Mouse (Mus musculus) left cerebral cortex, adult 11 months (tissue): ENCODE measurements at regions not wholly inside any gene's neighbourhood (a gene's known extent, or its start where the extent isn't known, plus 50 kb on each side); places are given as distances from the start of the nearest gene placed in this dataset.
A peak's percentile ranks its signal among the peaks of the same experiment; 100 is the strongest.

Experiments
- DNase-seq: peaks from one replicate; pipeline ENCODE4 v3.0.0; 2022; ENCODE audit warnings: low spot score

DNA sequence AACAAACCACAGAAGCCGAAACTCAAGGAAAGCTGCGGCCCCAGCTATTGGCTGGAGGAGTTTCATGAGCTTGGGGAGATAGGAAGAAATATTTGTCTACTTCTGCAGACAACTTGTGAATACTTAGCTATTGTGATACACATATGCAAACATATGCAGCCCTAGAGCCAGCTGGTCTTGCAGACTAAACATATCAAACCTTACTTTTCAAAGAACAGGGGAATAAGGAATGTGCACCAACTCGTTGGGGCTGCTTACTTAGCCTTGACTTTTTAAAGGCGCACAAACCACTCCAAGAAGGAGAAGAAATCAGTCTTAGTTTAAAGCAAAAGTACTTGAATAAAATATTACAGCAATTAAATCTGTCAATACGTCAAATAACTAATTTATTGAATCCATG is 106.8 kb upstream of the Lpar1 start:
- DNase-seq = no peak

DNA sequence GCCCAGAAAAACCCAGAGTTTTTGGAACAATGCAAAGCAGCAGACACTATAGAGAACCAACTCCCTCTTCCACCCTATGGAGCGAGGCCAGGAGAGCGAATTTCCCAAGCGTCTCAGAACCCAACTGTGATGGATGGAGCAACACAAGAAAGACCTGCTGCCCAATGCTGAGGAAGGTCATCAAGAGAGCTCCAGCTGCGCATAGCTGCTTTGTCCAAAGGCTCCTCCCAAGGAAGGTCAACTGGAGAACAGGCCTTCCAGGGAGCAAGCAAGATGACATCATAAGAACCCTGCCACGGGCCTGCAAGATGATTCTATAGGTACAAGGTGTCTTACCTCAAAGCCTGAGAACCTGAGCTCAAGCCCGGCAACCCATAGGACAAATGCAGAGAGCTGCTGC is 104.5 kb upstream of the Lpar1 start:
- no peak for DNase-seq

DNA sequence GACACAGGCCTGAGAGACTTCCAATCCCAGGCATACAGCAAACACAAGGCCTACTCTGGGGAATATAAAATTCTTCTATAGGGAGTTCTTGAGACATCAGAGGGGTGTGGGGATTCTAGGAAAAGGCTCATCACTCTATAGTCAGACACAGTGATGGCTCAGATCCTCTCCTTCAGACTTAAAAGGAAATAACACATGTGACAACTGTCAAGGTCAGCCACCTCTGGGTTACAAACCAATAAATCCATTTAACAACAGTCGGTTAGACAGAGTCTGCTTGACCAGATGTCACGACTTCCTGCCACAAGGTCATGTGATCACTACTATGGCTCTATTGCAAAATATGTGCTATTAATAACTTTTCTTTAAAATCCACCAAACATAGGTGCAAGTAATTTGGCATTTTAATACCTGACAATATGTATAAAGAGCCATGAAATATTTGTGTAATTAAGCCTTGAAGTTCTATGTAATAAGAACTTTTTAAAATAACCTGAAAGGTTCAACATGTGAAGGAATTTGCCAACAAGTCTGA is 94.1 kb upstream of the Lpar1 start:
- DNase-seq = no peak

DNA sequence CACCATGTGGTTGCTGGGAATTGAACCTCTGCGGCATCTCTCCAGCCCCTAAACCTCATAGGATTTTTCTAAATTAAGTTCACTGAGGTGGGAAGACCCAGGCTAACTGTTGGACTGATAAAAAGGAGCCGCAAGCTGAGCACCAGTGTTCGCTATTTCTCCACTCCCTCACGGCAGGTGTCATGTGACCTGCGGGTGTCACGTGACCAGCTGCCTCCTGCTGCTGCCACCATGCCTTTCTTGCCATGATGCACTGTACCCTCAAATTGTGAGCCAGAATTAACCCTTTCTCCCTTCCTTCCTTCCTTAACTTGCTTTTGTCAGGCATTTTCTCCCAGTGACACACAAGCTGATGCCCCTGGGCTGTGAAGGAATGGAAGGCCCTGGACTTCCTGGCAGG is 93.1 kb upstream of the Lpar1 start:
- no peak for DNase-seq

DNA sequence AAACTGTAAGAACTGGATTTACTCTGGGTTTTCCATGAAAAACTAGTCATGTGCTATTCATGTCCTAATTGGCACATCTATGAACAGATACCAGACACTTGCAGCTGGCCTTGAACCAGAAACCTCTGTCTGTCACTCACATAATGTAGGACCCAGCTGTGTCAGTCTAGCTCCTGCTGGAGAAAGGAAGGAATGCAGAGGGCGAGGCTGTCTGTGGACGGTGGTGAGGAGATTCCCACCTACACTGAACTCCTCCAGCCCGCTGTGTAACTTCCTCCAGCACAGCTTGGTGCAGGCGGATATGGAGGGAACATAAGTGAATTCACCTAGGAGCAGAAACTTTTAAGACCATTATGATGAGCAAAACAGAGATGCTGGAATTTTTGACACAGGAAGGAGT is 89.7 kb upstream of the Lpar1 start:
- DNase-seq = no peak

DNA sequence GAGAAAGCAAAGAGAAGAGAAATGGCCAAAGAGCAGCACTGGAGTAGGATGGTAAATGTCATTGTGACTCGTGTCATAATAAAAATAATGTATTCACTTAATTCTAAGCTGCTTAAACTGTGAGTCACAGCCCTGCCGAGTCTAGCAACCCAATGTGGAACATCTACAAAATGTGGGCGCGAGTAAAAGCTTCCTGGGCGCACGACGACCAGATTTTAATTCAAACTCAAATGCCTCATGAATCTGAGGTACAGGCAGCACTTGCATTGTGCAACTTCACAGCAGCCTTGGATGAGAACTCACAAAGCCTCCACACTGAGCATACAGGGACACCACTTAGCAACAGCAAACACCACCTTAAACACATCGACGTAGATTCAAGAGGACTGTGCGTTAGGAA is 88.5 kb upstream of the Lpar1 start:
- DNase-seq = peak; percentile 4

DNA sequence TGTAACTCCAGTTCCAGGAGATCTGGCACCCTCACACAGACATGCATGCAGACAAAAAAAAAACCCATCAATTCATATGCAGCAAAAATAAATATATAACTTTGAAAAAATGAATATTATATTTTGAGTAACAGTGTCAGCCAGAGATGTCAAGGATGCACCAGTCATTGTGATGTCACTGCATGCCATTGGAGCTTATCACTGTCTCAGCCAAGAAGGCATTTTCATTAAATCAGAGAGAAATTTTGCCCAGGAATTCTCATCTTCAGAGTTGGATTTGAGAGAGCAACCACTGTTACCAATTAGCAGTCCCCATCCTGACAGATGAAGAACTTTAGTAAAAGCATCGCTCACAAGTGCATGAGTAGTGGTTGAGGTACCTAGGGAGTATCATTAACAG is 79.0 kb upstream of the Lpar1 start:
- DNase-seq = no peak

DNA sequence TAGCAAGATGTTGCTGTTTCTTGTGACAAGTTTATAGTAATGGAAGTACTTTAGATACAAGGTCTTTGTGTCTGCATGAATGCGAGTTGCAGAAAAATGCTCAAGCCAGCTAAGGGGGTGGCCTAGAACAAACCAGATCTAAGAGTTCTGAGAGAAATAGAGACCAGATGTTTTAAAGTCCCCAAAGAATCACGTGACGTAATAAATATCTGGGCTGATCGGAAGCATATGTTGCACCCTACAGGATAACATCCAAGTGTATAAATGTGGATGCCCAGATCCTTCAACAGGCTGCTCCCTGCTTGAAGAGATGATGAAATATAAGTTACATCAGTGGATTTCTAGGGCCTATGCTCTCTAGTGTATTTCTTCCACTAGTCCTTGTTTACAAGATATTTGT is 77.7 kb upstream of the Lpar1 start:
- DNase-seq = no peak

DNA sequence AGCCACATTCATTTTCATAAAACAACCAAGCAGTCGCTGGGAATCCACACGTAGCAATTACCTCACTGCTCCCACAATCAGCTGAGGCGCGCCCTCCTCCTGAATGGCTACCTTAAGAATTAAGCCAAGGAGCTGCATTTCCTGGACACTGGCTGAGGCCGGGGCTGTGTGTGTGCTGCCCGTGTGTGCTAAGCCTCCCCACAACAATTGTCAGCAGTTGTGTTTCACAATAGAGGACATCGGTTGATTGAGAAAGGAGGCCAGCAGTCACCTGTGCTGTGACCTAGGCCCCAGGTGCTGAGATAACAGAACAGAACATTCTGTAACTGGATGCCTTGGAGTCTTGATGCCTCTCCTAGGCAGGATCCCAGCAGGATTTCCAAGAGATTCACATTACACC is 73.3 kb upstream of the Lpar1 start:
- no peak for DNase-seq

DNA sequence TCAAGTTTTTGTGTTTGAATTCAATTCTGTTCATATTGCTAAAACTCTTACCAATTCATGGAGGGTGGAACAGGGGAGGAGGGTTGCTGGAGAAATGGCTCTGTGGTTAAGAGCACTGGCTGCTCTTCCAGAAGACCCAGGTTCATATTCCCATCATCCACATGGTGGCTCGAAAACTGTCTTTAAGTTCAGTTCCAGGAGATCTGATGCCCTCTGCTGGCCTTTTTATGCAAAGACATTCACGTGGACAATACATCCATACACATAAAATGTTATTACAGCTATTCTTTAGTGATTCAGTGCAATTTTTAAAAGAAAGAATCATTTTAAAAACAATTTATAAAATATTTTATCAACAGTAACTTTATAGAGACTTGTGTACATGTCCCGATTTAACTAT is 70.4 kb upstream of the Lpar1 start:
- no peak for DNase-seq

DNA sequence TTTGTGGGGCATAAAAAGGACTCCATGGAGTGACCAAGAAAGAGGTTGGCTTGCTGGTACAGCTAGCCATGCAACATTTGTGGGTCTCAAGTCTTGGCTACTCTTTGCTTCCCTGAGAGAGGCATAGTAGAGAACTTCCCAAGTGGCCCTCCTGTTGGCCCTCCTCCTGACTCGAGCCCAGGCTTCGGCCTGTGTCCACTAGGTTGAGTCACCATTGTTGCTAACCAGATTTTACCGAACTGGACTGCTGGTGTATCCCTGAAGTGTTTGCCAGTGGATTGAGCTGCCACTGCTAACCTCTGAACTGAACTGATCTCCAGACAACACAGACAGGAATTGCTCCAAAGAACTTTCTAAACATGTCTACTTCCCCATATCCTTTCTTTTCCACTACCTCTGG is 66.9 kb upstream of the Lpar1 start:
- no peak for DNase-seq

DNA sequence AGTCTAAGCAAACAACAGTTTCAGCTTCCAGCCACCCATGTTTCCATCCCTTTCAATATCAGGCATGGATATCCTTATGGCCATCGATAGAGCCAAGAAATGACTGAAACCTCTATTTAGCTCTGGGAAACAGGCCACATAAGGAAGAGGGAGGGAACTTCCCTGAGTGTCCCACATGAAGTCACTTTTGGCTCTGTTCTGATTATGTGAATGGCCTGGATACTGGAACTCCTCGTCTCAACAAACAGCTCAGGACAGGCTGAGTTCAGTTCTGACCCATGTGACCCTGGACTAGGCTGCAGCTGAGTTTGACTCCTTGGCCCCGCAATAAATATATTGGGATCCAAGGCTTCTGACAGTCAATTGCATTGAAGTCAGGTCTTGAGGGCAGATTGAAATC is 63.6 kb upstream of the Lpar1 start:
- DNase-seq = no peak

DNA sequence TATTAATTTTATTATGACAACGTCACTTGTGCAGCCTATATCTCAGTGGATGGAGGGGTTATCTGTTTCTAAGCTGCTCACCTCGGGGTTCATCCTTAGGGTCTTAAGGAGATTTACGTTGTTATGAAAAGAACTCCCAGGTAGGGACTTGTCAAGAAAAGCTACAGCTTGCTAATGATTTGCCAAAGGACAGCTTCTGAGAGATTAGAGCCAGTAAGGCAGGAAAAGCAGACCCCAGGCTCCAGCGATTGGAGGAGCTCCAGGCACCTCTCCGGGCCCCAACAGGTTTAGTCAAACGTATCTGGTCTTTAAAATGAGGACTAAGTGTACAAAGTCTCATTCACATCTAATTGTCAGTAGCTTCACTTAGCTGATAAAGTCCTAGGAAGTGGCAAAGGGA is 59.8 kb upstream of the Lpar1 start:
- no peak for DNase-seq

DNA sequence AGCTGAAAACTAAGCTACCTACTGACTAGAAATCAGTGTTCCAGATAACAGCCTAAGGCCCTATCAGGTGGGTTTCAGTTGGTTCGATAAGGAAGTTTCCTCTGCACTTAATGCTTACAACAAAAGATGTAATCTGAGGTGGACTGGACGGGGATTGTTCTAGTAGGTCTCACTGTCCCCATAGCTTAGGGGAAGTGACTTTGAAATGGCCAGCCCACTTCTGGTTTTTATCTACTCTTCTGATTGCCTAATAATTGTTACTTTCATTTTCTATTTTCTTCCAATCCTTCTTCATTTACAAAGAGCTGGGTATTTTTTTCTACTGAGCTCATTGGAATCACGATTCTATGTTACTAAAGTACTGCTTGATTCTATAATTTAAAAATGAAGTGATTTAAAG is 59.3 kb upstream of the Lpar1 start:
- DNase-seq = no peak

DNA sequence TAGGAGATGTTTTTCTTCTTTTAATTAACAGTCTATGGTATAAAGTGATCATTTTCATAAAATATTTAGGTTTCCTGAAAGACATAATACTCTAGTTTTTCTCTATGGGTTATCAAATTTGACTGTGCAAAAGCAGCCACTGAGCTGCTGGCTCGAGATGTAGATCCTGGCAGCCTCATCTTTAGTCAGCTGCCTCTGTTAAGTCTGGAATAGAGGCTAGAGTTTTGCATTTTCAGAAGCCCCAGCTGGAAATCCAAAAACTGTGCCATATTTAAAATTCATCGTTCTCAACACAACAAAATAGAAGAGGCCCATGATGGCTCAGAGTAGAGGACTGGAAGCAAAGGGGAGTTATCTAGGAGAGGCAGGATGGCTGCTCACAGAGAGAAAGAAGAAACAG is 53.8 kb upstream of the Lpar1 start:
- DNase-seq = no peak

DNA sequence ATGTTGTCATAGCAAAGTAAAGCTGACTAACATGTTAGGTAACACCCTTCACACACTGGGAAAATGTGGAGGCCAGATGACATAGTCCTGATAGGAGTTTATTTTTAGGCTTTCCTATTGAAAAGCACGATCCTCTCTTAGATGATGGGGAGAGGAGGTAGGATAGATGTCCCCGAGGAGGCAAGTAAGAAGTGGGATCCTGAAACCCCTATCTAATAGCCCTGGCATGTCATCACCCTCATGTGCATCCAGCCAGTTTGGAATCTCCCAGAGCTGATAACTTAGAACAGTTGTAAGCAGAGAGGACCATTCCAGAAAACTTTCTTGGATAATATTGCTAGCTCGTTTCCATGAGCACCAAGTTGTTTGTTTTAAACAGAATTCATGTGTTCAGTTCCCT is 52.2 kb upstream of the Lpar1 start:
- no peak for DNase-seq
